18 mouse cellular contexts compared by ENCODE assay signal in the genomic region with DNA sequence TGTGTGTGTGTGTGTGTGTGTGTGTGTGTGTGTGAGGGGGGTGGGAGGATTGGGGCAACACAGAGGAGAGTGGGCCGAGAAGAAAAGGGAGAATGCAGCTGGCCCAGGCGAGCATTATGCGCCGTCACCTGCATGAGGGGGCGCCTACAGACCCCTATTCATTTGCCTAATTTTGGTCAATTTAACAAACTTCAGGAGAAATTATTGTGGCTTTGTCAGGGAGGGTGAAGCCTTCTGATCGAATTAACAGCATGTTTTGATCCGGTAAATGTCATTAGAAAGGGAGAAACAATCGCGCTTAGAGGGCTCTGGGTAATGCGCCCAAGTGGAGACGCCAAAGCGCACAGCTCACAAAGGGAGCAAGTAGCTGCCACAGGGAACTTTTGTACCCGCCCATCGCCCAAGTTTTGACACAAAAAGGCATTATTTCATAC. TPM values are rescaled to one million over a fixed set of nuclear protein-coding genes. Genes with fewer than 3 reads are reported as not detected.
DNase-seq lines count a peak whose midpoint lies in the region; ATAC-seq and TF ChIP-seq lines count a peak whose summit lies in the region.
"Had no signal": no experiment of that assay in that cellular context is flagged by ENCODE, and none has a peak within 500 bp of the region (broad histone marks: within the 10 kb centered on the region; RNA-seq: fewer than 3 reads in every experiment).

No protein-coding gene starts in this region.

- TF ChIP-seq CTCF in left cerebral cortex, adult 2 months (IDR thresholded peaks at IDR 0.05) = no peak

- intact Hi-C loops in left cerebral cortex, adult 2 months (cut with DNase I) = no loop called here

- no peaks in the 10 kb centered on the region for H3K36me3 ChIP-seq in midbrain, embryonic 12.5 days
- H3K36me3 ChIP-seq in midbrain, embryonic 15.5 days (replicated peaks) = no peaks in the 10 kb centered on the region
- H3K36me3 ChIP-seq in forebrain, embryonic 15.5 days = no peaks in the 10 kb centered on the region

- no peaks in the 10 kb centered on the region for H3K9me3 ChIP-seq in midbrain, embryonic 12.5 days
- H3K9me3 ChIP-seq in midbrain, embryonic 15.5 days = no peaks in the 10 kb centered on the region
- H3K9me3 ChIP-seq in forebrain, embryonic 15.5 days = no peaks in the 10 kb centered on the region

- peaks cover 95% of the 10 kb centered on the region for H3K27me3 ChIP-seq in midbrain, embryonic 12.5 days
- peaks cover 90% of the 10 kb centered on the region for H3K27me3 ChIP-seq in midbrain, embryonic 15.5 days (replicated peaks)
- peaks cover 79% of the 10 kb centered on the region for H3K27me3 ChIP-seq in forebrain, embryonic 15.5 days

- no peak overlapping the region for H3K4me3 ChIP-seq in midbrain, embryonic 12.5 days
- H3K4me3 ChIP-seq in midbrain, embryonic 15.5 days = no peak overlapping the region
- 0 out of 2 replicates have a peak overlapping the region, but pooled peaks have one; percentile 5 for H3K4me3 ChIP-seq in forebrain, embryonic 15.5 days
- no peak overlapping the region for H3K4me3 ChIP-seq in left cerebral cortex, adult 2 months
- H3K4me3 ChIP-seq: layer of hippocampus, adult 2 months had no signal

- peak; percentile 20 for DNase-seq in adrenal gland, postnatal 14 days
- DNase-seq in adrenal gland, postnatal 10 days = no peak
- no peak for DNase-seq in cerebellum, postnatal 14 days
- no peak for DNase-seq in left cerebral cortex, adult 2 months (ENCODE audit: extremely low spot score in 1 of 2, low spot score in 2 of 2)
- DNase-seq in spleen, adult 12 weeks (ENCODE audit: low spot score) = no peak
- DNase-seq: cerebellum, adult 11 months; lung, adult 2 months; thymus, postnatal 25 days had no signal

- peak; percentile 63 for ATAC-seq in midbrain, embryonic 12.5 days (ENCODE audit: low FRiP score, low read depth)
- no peak for ATAC-seq in midbrain, embryonic 15.5 days (replicated peaks)
- peak; percentile 41 for ATAC-seq in forebrain, embryonic 15.5 days (replicated peaks)
- ATAC-seq: activated CD4-positive, CD25-positive, alpha-beta regulatory T cell, adult 4 months; inflammation-experienced regulatory T-cells, adult 6 months had no signal

- H3K27ac ChIP-seq in midbrain, embryonic 12.5 days (replicated peaks) = no peak overlapping the region
- no peak overlapping the region for H3K27ac ChIP-seq in midbrain, embryonic 15.5 days
- H3K27ac ChIP-seq in forebrain, embryonic 15.5 days (replicated peaks) = no peak overlapping the region
- H3K27ac ChIP-seq in left cerebral cortex, adult 2 months = no peak overlapping the region
- H3K27ac ChIP-seq: layer of hippocampus, adult 2 months; stomach, postnatal 0 days had no signal

- H3K9ac ChIP-seq in midbrain, embryonic 12.5 days (replicated peaks) = no peak overlapping the region
- H3K9ac ChIP-seq in midbrain, embryonic 15.5 days = no peak overlapping the region
- H3K9ac ChIP-seq in forebrain, embryonic 15.5 days (replicated peaks) = no peak overlapping the region

- H3K4me1 ChIP-seq in midbrain, embryonic 12.5 days = peaks cover 60% of the 10 kb centered on the region
- H3K4me1 ChIP-seq in midbrain, embryonic 15.5 days = peaks cover 44% of the 10 kb centered on the region
- peaks cover 47% of the 10 kb centered on the region for H3K4me1 ChIP-seq in forebrain, embryonic 15.5 days

- peak overlapping the region; percentile 44 for H3K4me2 ChIP-seq in midbrain, embryonic 12.5 days (replicated peaks)
- H3K4me2 ChIP-seq in midbrain, embryonic 15.5 days = no peak overlapping the region
- H3K4me2 ChIP-seq in forebrain, embryonic 15.5 days (replicated peaks) = peak overlapping the region; percentile 65

- WGBS in midbrain, embryonic 12.5 days = under 1% methylated on average over 13 of the region's 14 CpGs
- WGBS in midbrain, embryonic 15.5 days = 0% methylated on average over 13 of the region's 14 CpGs
- under 1% methylated on average over 14 of the region's 14 CpGs for WGBS in forebrain, embryonic 15.5 days

RNA-seq across cellular contexts. Expression of a gene that starts 0.6 kb away (rescaled TPM):
- not detected in 2 replicates for total RNA-seq in adrenal gland, postnatal 14 days (2021)
- total RNA-seq in adrenal gland, postnatal 10 days (2021) = not detected
- polyA plus RNA-seq in midbrain, embryonic 12.5 days (2016; fragmentation: Nextera tagmentation; extraction: Ambion mirVana) = 38.6 and 58.0 TPM in 2 replicates
- polyA plus RNA-seq in midbrain, embryonic 15.5 days (2015; fragmentation: Nextera tagmentation; extraction: Ambion mirVana) = 5.4 and 5.8 TPM in 2 replicates
- 6.7 and 7.6 TPM in 2 replicates for polyA plus RNA-seq in forebrain, embryonic 15.5 days (2015; fragmentation: Nextera tagmentation; extraction: Ambion mirVana)
- total RNA-seq in left cerebral cortex, adult 2 months (2021) = not detected
- total RNA-seq: layer of hippocampus, adult 2 months; liver, adult 2 months had no signal
- polyA plus RNA-seq: activated CD4-positive, CD25-positive, alpha-beta regulatory T cell, adult 4 months; heart, postnatal 0 days; inflammation-experienced regulatory T-cells, adult 6 months; kidney, embryonic 14.5 days; liver, adult 2 months; lung, adult 2 months; stomach, postnatal 0 days had no signal
